Mouse (Mus musculus) MEL-GATA-1-ER (cell line): Measurements from ENCODE around the gene Slf2.

Experiments
- DNase-seq: peaks from one replicate; pipeline ENCODE4 v3.0.0-alpha.2; 2012; ENCODE audit warnings: low read depth; ENCODE audit errors: extremely low read depth

Gene Slf2

GRCm38 (mm10) chr19:44907851-44908690 is 22.9 kb upstream of the Slf2 start:
- DNase-seq, result no peak

GRCm38 (mm10) chr19:44908836-44909460 is 22.0 kb upstream of the Slf2 start:
- DNase-seq, result no peak

GRCm38 (mm10) chr19:44914481-44915249 is 16.3 kb upstream of the Slf2 start:
- DNase-seq, result peak; percentile 17

GRCm38 (mm10) chr19:44918171-44918570 is 12.8 kb upstream of the Slf2 start:
- no peak for DNase-seq

GRCm38 (mm10) chr19:44921466-44922139 is 9.3 kb upstream of the Slf2 start:
- no peak for DNase-seq

- no peak for DNase-seq
Observed at GRCm38 (mm10) chr19:44922521-44922920, 8.4 kb upstream of the Slf2 start.

GRCm38 (mm10) chr19:44924699-44925098 is 6.3 kb upstream of the Slf2 start:
- no peak for DNase-seq

- DNase-seq, result no peak
Observed at GRCm38 (mm10) chr19:44926781-44927180, 4.2 kb upstream of the Slf2 start.

DNA sequence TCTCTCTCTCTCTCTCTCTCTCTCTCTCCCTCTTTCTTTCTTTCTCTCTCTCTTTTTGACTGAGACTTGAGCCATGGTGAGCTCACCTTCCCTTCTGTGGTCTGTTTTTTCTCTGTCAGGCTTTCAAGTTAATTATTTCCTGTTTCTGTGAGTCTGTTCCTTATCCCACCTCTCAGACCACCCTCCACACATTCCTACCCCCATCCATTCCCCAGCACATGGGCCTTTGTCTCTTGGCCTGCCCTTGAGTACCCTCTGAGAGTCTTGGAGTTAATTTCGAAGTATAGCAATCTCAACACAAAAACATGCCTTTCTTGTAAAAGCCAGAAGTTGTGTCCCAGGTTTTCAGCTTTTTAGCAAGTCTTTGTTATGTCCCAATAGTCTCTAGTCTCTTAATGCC is 3.7 kb upstream of the Slf2 start:
- DNase-seq, result no peak

GRCm38 (mm10) chr19:44928185-44928584 is 2.8 kb upstream of the Slf2 start:
- DNase-seq, result peak; percentile 35

DNA sequence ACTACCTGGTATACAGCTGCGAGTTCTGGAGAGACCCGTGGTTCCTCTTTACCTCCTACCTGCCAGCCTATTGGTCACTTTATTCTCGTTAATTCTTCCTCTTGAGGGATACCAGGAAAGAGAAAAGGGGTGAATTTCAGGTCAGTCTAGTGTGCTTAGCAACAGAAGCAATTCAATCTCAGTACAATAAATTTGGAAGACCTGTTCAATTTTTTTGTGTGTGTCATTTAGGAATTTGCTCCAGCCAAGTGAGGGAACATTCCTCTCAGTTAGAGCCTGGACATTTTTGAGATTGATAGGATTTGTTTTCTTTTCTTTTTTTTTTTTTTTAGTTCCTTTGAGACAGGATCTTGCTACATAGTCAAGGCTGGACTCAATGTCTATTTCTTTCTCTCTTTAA is 1.7 kb upstream of the Slf2 start:
- DNase-seq, result no peak

DNA sequence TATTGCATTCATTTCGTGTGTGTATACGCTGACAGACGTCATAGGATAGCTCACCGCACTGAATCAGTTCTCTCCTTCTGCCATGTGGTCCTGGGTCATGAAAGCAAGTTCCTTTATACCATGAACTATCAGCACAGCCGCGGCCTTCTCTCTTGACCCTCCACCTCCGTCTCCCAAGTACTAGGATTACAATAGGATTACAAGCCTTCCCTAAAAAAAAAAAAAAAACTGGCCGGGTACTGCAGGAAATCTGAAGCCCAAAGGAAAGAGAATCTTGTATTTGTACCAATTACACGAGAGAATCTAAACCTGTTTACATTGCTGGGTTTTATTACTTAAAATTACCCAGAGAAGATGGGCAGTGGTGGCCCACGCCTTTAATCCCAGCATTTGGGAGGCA is 1.3 kb upstream of the Slf2 start:
- no peak for DNase-seq

DNA sequence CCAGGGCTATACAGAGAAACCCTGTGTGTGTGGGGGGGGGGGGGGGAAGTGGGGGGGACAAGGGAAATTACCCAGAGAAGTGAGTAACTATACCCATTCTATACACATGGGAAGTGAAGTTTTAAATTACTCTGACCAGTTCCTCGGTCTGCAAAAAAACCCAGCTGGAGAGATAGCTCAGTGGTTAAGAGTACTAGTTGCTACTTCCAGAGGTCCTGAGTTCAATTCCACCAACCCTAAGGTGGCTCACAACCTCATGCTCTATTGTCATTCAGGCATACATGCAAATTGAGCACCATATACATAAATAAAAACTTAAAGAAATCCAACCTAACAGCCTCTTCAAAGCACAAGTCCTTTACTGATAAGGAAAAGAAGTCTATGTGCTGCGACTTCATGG is 829 bp upstream of the Slf2 start:
- no peak for DNase-seq

DNA sequence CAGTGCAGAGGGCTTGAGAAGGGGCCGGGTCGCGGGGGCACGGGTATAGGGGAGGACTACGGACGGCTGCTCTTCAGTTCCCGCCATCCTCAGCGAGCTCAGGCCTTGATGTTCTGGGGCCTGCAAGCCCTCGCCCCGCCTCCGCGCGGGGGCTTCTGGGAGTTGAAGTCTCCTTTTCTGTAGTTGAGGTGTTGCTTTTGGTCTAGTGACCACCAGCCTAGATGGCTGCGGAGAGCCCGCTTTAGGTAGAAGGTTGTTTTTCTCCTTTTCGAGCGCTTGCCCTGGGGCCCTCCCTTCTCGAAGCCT is 456 bp downstream of the Slf2 start:
- peak; percentile 90 for DNase-seq

GRCm38 (mm10) chr19:44932051-44932450 is 1.1 kb downstream of the Slf2 start:
- DNase-seq, result peak; percentile 16

DNA sequence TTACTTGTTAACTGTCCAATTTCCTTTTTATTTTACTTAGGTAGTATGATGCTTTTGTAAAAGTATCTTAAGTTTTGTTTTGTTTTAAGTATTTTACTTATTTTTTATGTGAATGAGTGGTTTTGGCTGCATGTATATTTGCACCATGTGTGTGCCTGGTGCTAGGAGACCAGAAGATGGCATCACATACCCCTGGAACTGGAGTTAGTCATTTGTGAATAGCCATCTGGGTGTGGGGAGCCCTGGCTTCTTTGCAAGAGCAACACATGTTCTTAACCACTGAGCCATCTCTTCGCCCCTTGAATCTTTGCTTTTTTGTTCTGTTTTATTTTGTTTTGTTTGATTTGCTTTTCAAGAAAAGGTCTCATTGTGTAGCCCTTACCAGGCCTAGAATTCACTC is 2.2 kb downstream of the Slf2 start:
- DNase-seq, result peak; percentile 7

GRCm38 (mm10) chr19:44959633-44960032 is 28.7 kb downstream of the Slf2 start:
- DNase-seq, result no peak

DNA sequence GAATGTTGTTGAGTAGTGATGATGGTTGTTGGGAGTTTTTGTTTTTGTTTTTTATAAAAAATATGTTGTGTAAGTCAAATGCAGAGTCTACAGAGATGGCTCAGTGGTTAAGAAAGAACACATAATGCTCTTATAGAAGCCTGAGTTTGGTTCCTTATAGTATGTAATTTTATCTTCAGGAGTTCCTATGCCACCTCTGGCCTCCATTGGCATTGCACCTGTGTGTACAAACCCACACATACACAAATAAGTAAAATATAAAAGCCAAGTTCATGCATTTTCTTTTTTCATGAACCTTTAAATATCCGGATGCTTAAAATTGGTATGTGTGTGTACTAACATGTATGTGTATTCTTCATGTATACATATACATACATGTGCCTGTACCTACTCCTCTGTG is 35.0 kb downstream of the Slf2 start:
- DNase-seq, result no peak

- no peak for DNase-seq
Observed at GRCm38 (mm10) chr19:44968329-44968728, 37.4 kb downstream of the Slf2 start.

GRCm38 (mm10) chr19:44976636-44977035 is 45.7 kb downstream of the Slf2 start:
- no peak for DNase-seq

DNA sequence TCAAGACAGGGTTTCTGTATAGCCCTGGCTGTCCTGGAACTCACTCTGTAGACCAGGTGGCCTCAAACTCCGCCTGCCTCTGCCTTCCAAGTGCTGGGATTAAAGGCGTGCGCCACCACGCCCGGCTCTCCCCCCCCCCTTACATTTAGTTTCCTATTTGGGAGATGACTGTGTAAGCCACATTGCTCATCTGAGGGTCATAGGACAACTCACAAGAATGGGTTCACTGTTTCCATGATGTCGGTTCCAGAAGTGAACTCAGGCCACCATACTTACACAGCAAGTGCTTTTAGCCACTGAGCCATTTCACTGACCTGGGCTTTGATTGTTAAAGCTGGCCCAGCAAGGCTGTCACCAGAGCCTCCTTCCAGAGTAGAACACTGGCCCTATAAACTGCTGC is 46.2 kb downstream of the Slf2 start:
- DNase-seq, result no peak

GRCm38 (mm10) chr19:44980787-44981186 is 49.8 kb downstream of the Slf2 start:
- no peak for DNase-seq
